Mouse (Mus musculus): ENCODE measurements at regions not wholly inside any gene's neighbourhood (a gene's known extent, or its start where the extent isn't known, plus 50 kb on each side); places are given as distances from the start of the nearest gene placed in this dataset.

DNA sequence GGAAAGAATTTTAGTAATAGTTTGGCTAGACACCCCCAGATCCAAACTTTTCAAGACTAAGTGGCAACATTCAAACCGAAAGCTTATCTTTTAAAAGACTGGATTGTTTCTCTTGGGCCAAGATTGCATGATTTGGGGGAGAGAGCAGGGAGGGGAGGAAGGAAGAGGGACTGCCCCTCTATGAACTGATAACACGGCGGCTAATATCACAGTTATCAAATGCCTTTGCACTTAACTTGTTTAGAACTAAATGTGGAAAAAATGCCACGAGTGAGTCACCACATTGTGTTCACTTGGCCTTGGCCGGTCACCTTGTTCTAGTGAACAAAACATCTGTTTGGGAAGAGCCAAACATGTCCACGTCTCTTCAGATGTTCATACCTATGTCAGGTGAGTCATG, 92.3 kb downstream of the Tes start:
- in situ Hi-C loops (cut with MboI, MseI): no loop called here

- in situ Hi-C loops (cut with MboI, MseI): loop anchor here in 1 of 2 experiments (5.0 to 10.0 kb wide), 2 partner anchors 48 to 1025 kb away; no protein-coding TSS in a partner anchor
Measured at GRCm38 (mm10) chr6:17169971-17170781, 105.2 kb downstream of the Tes start.

DNA sequence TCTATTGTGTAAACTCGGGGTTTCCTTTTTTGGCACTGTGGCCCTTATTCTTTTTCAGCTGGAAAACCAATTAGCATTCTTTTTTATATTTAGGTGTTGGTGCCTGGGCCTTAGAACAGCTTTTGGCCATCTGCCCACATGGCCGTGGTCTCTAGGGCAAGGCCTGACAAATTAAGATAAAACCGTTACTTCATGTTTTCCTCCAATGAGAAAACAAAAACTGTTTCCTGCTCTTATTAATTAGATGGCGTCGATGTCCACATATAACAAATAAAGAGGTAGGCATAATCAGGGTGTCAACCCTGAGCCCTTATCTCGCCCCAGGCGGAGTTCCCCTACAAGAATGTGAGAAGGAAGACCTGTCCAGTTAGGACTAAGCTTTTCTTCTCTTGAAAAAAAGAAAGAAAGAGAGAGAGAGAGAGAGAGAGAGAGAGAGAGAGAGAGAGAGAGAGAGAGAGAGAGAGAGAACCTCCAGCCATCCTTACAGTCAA, 105.9 kb downstream of the Tes start:
- in situ Hi-C loops (cut with MboI, MseI): loop anchor here in 1 of 2 experiments (10.0 kb wide), 1 partner anchor 1026 kb away; no protein-coding TSS in a partner anchor

- in situ Hi-C loops (cut with MboI, MseI): loop anchor here in 1 of 2 experiments (10.0 kb wide), 1 partner anchor 1027 kb away; no protein-coding TSS in a partner anchor
Measured at GRCm38 (mm10) chr6:17171273-17172011, 106.5 kb downstream of the Tes start.

DNA sequence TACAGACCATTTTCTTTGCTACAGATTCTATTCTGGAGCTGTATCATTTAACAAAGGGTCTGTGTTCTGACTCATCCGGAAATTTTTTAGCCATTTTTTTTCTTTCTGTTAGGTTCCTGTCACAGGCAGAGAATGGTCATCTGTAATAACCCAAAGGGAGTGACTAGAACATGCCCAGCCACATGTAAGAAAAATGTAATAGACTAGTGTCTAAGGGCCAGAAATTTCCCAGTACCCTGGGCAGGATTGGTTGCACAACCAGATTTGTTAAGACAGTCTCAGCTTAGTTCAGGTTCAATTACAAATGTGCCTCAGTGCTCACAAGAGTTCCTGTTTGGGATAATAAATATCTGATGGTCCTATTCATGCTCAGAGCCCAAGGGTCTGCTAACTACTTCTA, 107.1 kb downstream of the Tes start:
- in situ Hi-C loops (cut with MboI, MseI): loop anchor here in 1 of 2 experiments (10.0 kb wide), 1 partner anchor 1027 kb away; no protein-coding TSS in a partner anchor

GRCm38 (mm10) chr6:17177153-17177552, 103.8 kb upstream of the Cav2 start:
- in situ Hi-C loops (cut with MboI, MseI): loop anchor here in 1 of 2 experiments (10.0 kb wide), 1 partner anchor 1032 kb away; no protein-coding TSS in a partner anchor

GRCm38 (mm10) chr6:17179476-17179875, 101.5 kb upstream of the Cav2 start:
- in situ Hi-C loops (cut with MboI, MseI): loop anchor here in 1 of 2 experiments (10.0 kb wide), 1 partner anchor 1035 kb away; no protein-coding TSS in a partner anchor

- in situ Hi-C loops (cut with MboI, MseI): no loop called here
Measured at GRCm38 (mm10) chr6:17186604-17187003, 94.4 kb upstream of the Cav2 start.

DNA sequence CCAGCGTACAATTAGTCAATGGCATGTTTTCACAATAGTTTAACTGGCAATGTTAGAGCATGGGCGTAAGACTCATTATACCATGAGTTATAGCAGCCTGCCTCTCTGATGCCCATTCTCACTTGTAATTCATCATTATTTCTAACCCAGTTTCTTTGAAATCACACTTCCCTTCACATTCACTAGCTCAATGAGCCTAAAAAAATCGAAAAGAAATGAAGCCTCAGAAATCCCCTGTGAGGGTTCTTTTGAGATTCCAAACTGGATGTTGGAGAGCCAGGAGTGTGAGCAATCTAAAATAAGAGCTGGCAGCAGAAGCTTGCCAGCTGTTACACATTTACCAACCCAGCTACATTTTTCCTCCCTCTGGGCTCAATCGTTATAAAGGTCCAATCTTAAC, 93.9 kb upstream of the Cav2 start:
- in situ Hi-C loops (cut with MboI, MseI): no loop called here

DNA sequence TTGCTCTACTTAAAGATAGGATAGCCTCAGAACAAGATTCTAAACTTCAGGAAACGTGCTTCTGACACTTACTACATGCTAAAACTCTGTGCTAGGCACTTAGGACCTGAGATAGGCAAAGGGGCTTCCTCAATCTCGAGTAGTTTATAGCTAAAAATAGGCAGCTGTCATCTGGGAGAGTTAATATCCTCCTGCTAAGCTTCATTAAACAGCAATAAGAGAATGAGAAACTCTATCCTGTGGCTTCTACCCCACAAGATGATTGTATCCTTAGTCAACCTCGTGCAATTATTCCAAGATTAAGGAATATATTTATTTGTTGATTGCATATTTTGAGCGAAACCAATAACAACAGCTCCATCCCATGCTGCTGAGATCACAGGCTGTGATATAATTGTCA, 85.4 kb upstream of the Cav2 start:
- in situ Hi-C loops (cut with MboI, MseI): no loop called here

DNA sequence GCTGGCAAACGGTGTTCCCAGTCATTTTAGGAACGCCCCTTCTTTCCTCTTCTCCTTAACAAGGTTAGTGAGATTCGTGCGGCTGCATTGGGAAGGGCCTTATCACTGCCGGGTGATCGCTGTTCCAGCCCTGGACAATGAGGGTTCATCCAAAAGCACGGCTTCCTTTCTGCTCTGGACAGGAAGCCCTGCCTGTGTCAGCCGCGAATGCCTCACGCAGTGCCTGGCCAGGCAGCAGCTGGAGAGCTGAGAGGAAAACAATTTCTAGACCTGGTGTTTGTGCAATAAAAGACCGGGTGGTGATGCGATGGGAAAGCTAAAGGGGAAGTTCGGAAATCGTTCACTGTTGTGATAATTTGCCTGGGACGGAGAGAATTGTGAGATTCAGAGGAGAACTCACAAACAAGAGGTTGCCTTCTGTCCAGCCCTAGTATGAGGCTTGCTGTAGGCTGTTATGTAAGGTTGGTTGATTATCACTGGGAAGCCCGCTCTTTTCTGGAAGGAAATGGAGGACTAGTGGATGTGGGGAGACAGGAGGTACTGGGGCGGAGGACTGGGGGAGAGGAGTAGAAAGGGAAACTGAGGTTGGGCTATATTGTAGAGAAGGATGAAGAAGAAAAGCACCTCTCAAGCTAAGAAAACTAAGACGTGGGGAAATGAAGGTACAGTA, 83.1 kb upstream of the Cav2 start:
- in situ Hi-C loops (cut with MboI, MseI): no loop called here

GRCm38 (mm10) chr6:17198876-17199275, 82.1 kb upstream of the Cav2 start:
- in situ Hi-C loops (cut with MboI, MseI): no loop called here

GRCm38 (mm10) chr6:17201916-17202636, 78.9 kb upstream of the Cav2 start:
- in situ Hi-C loops (cut with MboI, MseI): no loop called here

GRCm38 (mm10) chr6:17203302-17203701, 77.7 kb upstream of the Cav2 start:
- in situ Hi-C loops (cut with MboI, MseI): no loop called here

DNA sequence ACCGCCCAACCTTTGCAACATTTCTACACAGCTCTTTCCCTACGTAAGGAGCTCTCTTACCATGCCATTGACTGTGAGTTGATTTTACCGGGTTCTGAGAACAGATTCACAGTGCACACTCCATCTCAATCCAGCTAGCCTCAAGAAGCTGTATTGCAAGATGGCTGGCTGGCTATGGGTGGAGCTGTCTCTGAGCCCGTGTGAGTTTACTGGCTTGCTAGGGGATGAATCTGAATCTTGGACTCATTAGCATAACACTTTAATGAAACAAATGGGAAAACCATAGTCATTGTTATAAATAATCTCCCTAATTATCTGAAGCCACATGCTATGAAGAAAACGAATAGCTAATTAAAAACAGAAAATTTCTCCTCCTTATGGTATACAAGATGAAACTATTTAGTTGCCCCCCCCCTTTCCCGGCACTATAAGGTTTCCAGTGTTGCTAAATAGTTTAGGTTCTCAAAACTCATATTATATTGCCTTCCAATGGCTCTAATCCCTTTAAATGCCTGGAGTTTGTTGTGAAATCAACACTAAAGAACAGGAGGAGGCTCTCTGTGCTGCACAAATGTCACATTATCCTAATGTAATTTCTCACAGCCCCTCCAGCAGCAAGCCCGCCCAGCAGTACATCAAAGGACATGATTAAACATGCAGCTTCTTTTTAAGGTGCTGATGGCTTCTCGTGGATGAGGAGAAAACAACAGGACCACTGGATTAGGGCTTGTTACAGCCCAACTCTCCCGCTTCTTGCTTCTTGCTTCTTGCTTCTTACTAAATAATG, 76.9 kb upstream of the Cav2 start:
- in situ Hi-C loops (cut with MboI, MseI): no loop called here

DNA sequence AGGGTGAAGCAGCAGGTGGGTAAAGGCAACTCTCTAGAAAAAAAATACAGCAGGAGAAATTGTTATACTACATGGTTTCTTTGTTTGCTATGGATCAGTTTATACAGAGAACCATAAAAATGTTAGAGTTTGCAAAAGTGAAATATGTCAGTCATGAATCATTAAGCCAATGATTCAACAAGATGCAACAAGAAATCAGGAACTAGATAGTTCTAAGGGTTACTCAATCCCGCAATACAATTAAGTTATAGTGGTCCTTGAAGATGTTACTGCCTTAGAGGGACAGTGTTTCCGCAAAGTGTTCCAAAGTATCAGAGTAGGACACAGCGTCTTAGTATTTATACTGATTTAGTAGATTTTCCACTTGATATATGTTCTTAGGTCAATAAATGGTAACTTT, 74.1 kb upstream of the Cav2 start:
- in situ Hi-C loops (cut with MboI, MseI): no loop called here

DNA sequence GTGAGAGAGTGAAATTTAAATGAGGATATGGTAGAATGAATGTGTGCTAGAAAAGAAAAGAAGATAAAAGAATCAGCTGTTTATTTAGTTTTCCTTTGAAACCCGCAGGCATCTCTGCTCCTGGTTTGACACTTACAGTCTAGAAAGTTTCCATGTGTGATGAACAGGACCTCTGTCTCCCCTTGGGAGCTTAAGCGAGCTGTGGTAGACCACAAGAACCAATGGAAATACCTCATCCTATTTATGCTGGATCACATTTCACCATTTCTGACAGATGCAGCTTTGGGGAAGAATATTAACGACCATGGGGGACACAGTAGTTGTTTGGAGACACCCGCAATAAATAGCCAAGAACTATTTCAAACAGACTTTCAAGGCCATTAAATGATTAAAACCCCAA, 71.2 kb upstream of the Cav2 start:
- in situ Hi-C loops (cut with MboI, MseI): no loop called here

- in situ Hi-C loops (cut with MboI, MseI): no loop called here
Measured at GRCm38 (mm10) chr6:17211346-17211745, 69.6 kb upstream of the Cav2 start.

DNA sequence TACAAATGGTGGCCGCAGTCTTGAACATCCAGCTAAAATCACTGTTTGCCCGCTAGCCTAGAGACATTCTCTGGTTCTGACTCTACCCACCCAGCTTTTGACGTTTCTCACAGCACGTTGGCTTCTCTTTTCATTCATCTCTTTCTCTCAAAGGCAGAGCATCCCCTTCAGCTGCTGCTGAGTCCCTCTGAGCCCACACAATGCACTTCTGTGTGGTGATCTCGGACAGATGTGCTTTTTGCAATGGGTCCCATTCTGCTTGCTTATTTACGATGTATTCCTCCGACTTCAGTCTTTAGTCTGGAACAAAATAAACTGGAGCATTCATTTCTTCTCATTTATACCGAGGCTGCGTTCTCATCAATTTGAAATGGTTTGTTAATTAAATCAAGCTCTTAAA, 66.2 kb upstream of the Cav2 start:
- in situ Hi-C loops (cut with MboI, MseI): no loop called here

GRCm38 (mm10) chr6:17216442-17216841, 64.5 kb upstream of the Cav2 start:
- in situ Hi-C loops (cut with MboI, MseI): no loop called here
